Mouse (Mus musculus): Measurements from ENCODE around the gene Fam186b. TPM values are rescaled to one million over a fixed set of nuclear protein-coding genes. Genes with fewer than 3 reads are reported as not detected.

Gene Fam186b
- polyA plus RNA-seq, 1 experiment, result not detected

GRCm38 (mm10) chr15:99326407-99326806 lies 30.7 kb upstream of the Fam186b start:
- TF ChIP-seq CTCF (IDR thresholded peaks at IDR 0.05; ENCODE audit: low read depth, low read length) (no peak), POLR2A (IDR thresholded peaks at IDR 0.05; ENCODE audit: insufficient read depth, low read length) (no peak), EP300 (IDR thresholded peaks at IDR 0.05; ENCODE audit: insufficient read depth, low read depth, low read length) (no peak)
- H3K4me3 ChIP-seq (ENCODE audit: low read depth, low read length), result no peak overlapping the region
- H3K27me3 ChIP-seq (ENCODE audit: control insufficient read depth, insufficient read depth, low read length, poor library complexity, severe bottlenecking), result no peaks in the 10 kb centered on the region
- no peaks in the 10 kb centered on the region for H3K9me3 ChIP-seq (replicated peaks; ENCODE audit: control insufficient read depth, insufficient read depth, low read length, poor library complexity, severe bottlenecking)
- H3K27ac ChIP-seq (ENCODE audit: insufficient read depth, low read length), result no peak overlapping the region
- no peak overlapping the region for H3K9ac ChIP-seq (ENCODE audit: low read depth, poor library complexity, severe bottlenecking)
- 0 out of 2 replicates have a peak, but pooled peaks cover 2% of the 10 kb centered on the region for H3K36me3 ChIP-seq (ENCODE audit: control insufficient read depth, insufficient read depth, low read length, poor library complexity, severe bottlenecking)
- H3K4me1 ChIP-seq (ENCODE audit: control insufficient read depth, insufficient read depth, low read length), result no peaks in the 10 kb centered on the region

DNA sequence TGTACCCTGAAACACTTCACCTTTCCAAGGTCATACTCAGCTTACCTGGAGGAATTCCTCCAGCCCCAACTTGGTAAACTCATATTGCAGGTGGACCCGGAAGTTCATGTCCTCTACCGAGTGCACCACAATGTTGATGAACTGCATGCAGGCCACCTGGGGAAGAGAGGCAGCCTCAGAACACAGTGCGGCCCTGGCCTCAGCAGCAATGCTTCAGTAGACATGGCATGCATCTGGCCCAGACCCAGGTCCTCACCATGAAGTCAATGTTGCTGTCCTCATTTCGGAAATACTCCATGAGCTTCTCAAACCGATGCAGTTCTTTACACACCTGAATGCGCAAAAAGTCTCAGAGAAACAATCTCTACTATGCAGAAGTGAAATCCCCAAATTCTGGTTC lies 29.9 kb upstream of the Fam186b start:
- Histone ChIP-seq H3K9ac (ENCODE audit: low read depth, poor library complexity, severe bottlenecking) (no peak overlapping the region), H3K27ac (ENCODE audit: insufficient read depth, low read length) (no peak overlapping the region), H3K4me3 (ENCODE audit: low read depth, low read length) (no peak overlapping the region), H3K36me3 (ENCODE audit: control insufficient read depth, insufficient read depth, low read length, poor library complexity, severe bottlenecking) (0 out of 2 replicates have a peak, but pooled peaks cover 2% of the 10 kb centered on the region), H3K9me3 (replicated peaks; ENCODE audit: control insufficient read depth, insufficient read depth, low read length, poor library complexity, severe bottlenecking) (no peaks in the 10 kb centered on the region), H3K27me3 (ENCODE audit: control insufficient read depth, insufficient read depth, low read length, poor library complexity, severe bottlenecking) (no peaks in the 10 kb centered on the region), H3K4me1 (ENCODE audit: control insufficient read depth, insufficient read depth, low read length) (no peaks in the 10 kb centered on the region)
- TF ChIP-seq CTCF (IDR thresholded peaks at IDR 0.05; ENCODE audit: low read depth, low read length) (no peak), POLR2A (IDR thresholded peaks at IDR 0.05; ENCODE audit: insufficient read depth, low read length) (no peak), EP300 (IDR thresholded peaks at IDR 0.05; ENCODE audit: insufficient read depth, low read depth, low read length) (no peak)

DNA sequence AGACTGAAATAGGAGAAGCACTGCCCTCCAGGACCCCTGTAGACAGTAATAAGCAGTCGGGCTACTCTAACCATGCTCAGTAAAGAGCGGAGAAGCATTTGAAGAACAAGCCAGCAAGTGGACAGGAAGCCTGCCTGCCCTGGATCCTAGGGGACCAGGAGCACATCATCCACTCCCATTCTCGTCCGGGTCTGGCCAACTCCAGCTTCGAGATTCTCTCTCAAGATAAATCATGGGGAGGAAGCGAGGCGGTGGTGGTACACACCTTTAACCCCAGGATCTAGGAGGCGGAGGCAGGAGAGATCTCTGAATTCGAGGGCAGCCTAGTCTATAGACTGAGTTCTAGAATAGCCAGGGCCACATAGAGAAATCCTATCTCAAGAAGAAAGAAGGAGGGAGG lies 28.5 kb upstream of the Fam186b start:
- Histone ChIP-seq H3K9ac (ENCODE audit: low read depth, poor library complexity, severe bottlenecking) (no peak overlapping the region), H3K27me3 (ENCODE audit: control insufficient read depth, insufficient read depth, low read length, poor library complexity, severe bottlenecking) (no peaks in the 10 kb centered on the region), H3K27ac (ENCODE audit: insufficient read depth, low read length) (no peak overlapping the region), H3K36me3 (ENCODE audit: control insufficient read depth, insufficient read depth, low read length, poor library complexity, severe bottlenecking) (0 out of 2 replicates have a peak, but pooled peaks cover 2% of the 10 kb centered on the region), H3K9me3 (replicated peaks; ENCODE audit: control insufficient read depth, insufficient read depth, low read length, poor library complexity, severe bottlenecking) (no peaks in the 10 kb centered on the region), H3K4me1 (ENCODE audit: control insufficient read depth, insufficient read depth, low read length) (no peaks in the 10 kb centered on the region), H3K4me3 (ENCODE audit: low read depth, low read length) (no peak overlapping the region)
- no peak for TF ChIP-seq POLR2A (IDR thresholded peaks at IDR 0.05; ENCODE audit: insufficient read depth, low read length)
- TF ChIP-seq CTCF (IDR thresholded peaks at IDR 0.05; ENCODE audit: low read depth, low read length), result no peak
- no peak for TF ChIP-seq EP300 (IDR thresholded peaks at IDR 0.05; ENCODE audit: insufficient read depth, low read depth, low read length)

GRCm38 (mm10) chr15:99320978-99321377 lies 25.3 kb upstream of the Fam186b start:
- no peak overlapping the region for H3K4me3 ChIP-seq (ENCODE audit: low read depth, low read length)
- TF ChIP-seq EP300 (IDR thresholded peaks at IDR 0.05; ENCODE audit: insufficient read depth, low read depth, low read length), result no peak
- TF ChIP-seq POLR2A (IDR thresholded peaks at IDR 0.05; ENCODE audit: insufficient read depth, low read length), result no peak
- no peak for TF ChIP-seq CTCF (IDR thresholded peaks at IDR 0.05; ENCODE audit: low read depth, low read length)
- H3K27me3 ChIP-seq (ENCODE audit: control insufficient read depth, insufficient read depth, low read length, poor library complexity, severe bottlenecking), result no peaks in the 10 kb centered on the region
- no peak overlapping the region for H3K9ac ChIP-seq (ENCODE audit: low read depth, poor library complexity, severe bottlenecking)
- H3K36me3 ChIP-seq (ENCODE audit: control insufficient read depth, insufficient read depth, low read length, poor library complexity, severe bottlenecking), result peaks cover 7% of the 10 kb centered on the region; the same call in 1 of the 2 replicates
- H3K9me3 ChIP-seq (replicated peaks; ENCODE audit: control insufficient read depth, insufficient read depth, low read length, poor library complexity, severe bottlenecking), result no peaks in the 10 kb centered on the region
- H3K4me1 ChIP-seq (ENCODE audit: control insufficient read depth, insufficient read depth, low read length), result no peaks in the 10 kb centered on the region
- H3K27ac ChIP-seq (ENCODE audit: insufficient read depth, low read length), result no peak overlapping the region

GRCm38 (mm10) chr15:99320168-99320674 lies 24.5 kb upstream of the Fam186b start:
- Histone ChIP-seq H3K9ac (ENCODE audit: low read depth, poor library complexity, severe bottlenecking) (no peak overlapping the region), H3K36me3 (ENCODE audit: control insufficient read depth, insufficient read depth, low read length, poor library complexity, severe bottlenecking) (peaks cover 11% of the 10 kb centered on the region), H3K27ac (ENCODE audit: insufficient read depth, low read length) (no peak overlapping the region), H3K4me1 (ENCODE audit: control insufficient read depth, insufficient read depth, low read length) (no peaks in the 10 kb centered on the region), H3K27me3 (ENCODE audit: control insufficient read depth, insufficient read depth, low read length, poor library complexity, severe bottlenecking) (no peaks in the 10 kb centered on the region), H3K9me3 (replicated peaks; ENCODE audit: control insufficient read depth, insufficient read depth, low read length, poor library complexity, severe bottlenecking) (no peaks in the 10 kb centered on the region), H3K4me3 (ENCODE audit: low read depth, low read length) (no peak overlapping the region)
- TF ChIP-seq EP300 (IDR thresholded peaks at IDR 0.05; ENCODE audit: insufficient read depth, low read depth, low read length) (no peak), CTCF (IDR thresholded peaks at IDR 0.05; ENCODE audit: low read depth, low read length) (no peak), POLR2A (IDR thresholded peaks at IDR 0.05; ENCODE audit: insufficient read depth, low read length) (no peak)

DNA sequence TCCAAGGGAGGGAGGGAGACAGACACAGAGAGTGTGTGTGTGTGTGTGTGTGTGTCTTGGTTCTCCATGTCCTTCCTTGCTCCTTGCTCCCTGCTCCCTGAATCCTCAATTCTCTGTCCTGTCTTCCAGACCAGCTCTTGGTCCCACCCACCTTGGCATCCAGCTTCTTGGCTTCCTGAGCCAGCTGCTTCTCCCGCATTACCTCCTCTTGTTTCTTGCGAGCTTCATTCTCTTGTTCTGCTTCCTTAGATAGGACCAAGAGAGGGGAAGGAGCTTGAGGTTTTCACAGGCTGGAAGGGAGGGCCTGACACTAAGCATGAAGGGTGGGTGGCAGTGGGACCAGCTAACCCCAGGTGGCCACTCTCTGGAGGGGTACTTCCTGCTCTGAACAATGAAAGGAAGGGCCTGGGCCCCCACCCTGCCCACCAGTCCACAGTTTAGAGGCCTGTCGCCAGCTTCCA lies 23.8 kb upstream of the Fam186b start:
- Histone ChIP-seq H3K4me3 (ENCODE audit: low read depth, low read length) (no peak overlapping the region), H3K27ac (ENCODE audit: insufficient read depth, low read length) (no peak overlapping the region), H3K9ac (ENCODE audit: low read depth, poor library complexity, severe bottlenecking) (no peak overlapping the region), H3K9me3 (replicated peaks; ENCODE audit: control insufficient read depth, insufficient read depth, low read length, poor library complexity, severe bottlenecking) (no peaks in the 10 kb centered on the region), H3K4me1 (ENCODE audit: control insufficient read depth, insufficient read depth, low read length) (no peaks in the 10 kb centered on the region), H3K27me3 (ENCODE audit: control insufficient read depth, insufficient read depth, low read length, poor library complexity, severe bottlenecking) (no peaks in the 10 kb centered on the region), H3K36me3 (ENCODE audit: control insufficient read depth, insufficient read depth, low read length, poor library complexity, severe bottlenecking) (peaks cover 11% of the 10 kb centered on the region)
- no peak for TF ChIP-seq EP300 (IDR thresholded peaks at IDR 0.05; ENCODE audit: insufficient read depth, low read depth, low read length)
- TF ChIP-seq CTCF (IDR thresholded peaks at IDR 0.05; ENCODE audit: low read depth, low read length), result no peak
- no peak for TF ChIP-seq POLR2A (IDR thresholded peaks at IDR 0.05; ENCODE audit: insufficient read depth, low read length)

Measured in ES-Bruce4 (cell line).